Mouse (Mus musculus) heart, postnatal 0 days (tissue): ENCODE measurements around the gene Cd72.

ENCODE experiments used
- CTCF ChIP-seq: IDR thresholded peaks from 2 replicates; pipeline ENCODE4 v1.5.1; 2016; ENCODE audit warnings: antibody characterized with exemption, control low read depth, low read depth
- EP300 ChIP-seq: IDR thresholded peaks from 2 replicates; pipeline ENCODE4 v1.6.1; 2016; ENCODE audit warnings: antibody characterized with exemption, low read depth

- no peak for TF ChIP-seq CTCF
- no peak for TF ChIP-seq EP300
Observed at GRCm38 (mm10) chr4:43402212-43402611, 52.2 kb downstream of the Cd72 start.
